Mouse (Mus musculus) hindbrain, embryonic 16.5 days (tissue): ENCODE results near the gene Leap2. TPM values are rescaled to one million over a fixed set of nuclear protein-coding genes. Genes with fewer than 3 reads are reported as not detected.
A peak's percentile ranks its signal among the peaks of the same experiment; 100 is the strongest.

Source experiments
- ATAC-seq: fragments of 200-750 bp; cut with Nextera tagmentation; 2 replicates; pipeline ENCODE4 v1.8.0; 2017; ENCODE audit warnings: moderate TSS enrichment, moderate library complexity
- H3K27ac ChIP-seq: fragments of 300-500 bp; sonication (generic); 2 replicates; pipeline ENCODE4 v1.5.1; 2014; ENCODE audit warnings: low read depth, mild to moderate bottlenecking, control low read depth, low read length, moderate library complexity
- H3K27me3 ChIP-seq: fragments of 300-500 bp; sonication (generic); replicated peaks from 2 replicates; pipeline ENCODE4 v1.6.1; 2014; ENCODE audit warnings: low read length; ENCODE audit not compliant: control insufficient read depth, insufficient read depth
- H3K36me3 ChIP-seq: fragments of 300-500 bp; sonication (generic); 2 replicates; pipeline ENCODE4 v1.6.1; 2014; ENCODE audit warnings: mild to moderate bottlenecking, low read length, moderate library complexity, mixed read lengths; ENCODE audit not compliant: control insufficient read depth, insufficient read depth
- H3K4me1 ChIP-seq: fragments of 300-500 bp; sonication (generic); 2 replicates; pipeline ENCODE4 v1.6.1; 2014; ENCODE audit warnings: low read depth, low read length; ENCODE audit not compliant: control insufficient read depth, insufficient read depth
- H3K4me2 ChIP-seq: fragments of 300-500 bp; sonication (generic); 2 replicates; pipeline ENCODE4 v1.6.1; 2014; ENCODE audit warnings: mild to moderate bottlenecking, low read length, control low read depth, moderate library complexity
- H3K4me3 ChIP-seq: fragments of 300-500 bp; sonication (generic); 2 replicates; pipeline ENCODE4 v1.5.1; 2014; ENCODE audit warnings: mild to moderate bottlenecking, low read length, control low read depth, moderate library complexity
- H3K9ac ChIP-seq: fragments of 300-500 bp; sonication (generic); 2 replicates; pipeline ENCODE4 v1.6.1; 2014; ENCODE audit warnings: low read depth, mild to moderate bottlenecking, control low read depth, low read length, moderate library complexity
- H3K9me3 ChIP-seq: fragments of 300-500 bp; sonication (generic); 2 replicates; pipeline ENCODE4 v1.6.1; 2014; ENCODE audit warnings: mild to moderate bottlenecking, low read length, moderate library complexity; ENCODE audit not compliant: control insufficient read depth
- WGBS: fragments of 180-500 bp; shearing (Covaris S2); extraction: QIAGEN DNeasy Blood & Tissue Kit; methylation state at CpG from one replicate; pipeline ENCODE4 v1.1.7; 2014; 5-methylcytosine and 5-hydroxymethylcytosine counted together
- polyA plus RNA-seq: library from polyadenylated mRNA; unstranded; fragments of >200 nt; fragmentation: Nextera tagmentation; extraction: Ambion mirVana; gene quantifications from 2 replicates; pipeline ENCODE4 v1.2.1, GENCODE M21; 2015

Gene Leap2
- 0.33 and 0.44 TPM in 2 replicates for polyA plus RNA-seq

DNA sequence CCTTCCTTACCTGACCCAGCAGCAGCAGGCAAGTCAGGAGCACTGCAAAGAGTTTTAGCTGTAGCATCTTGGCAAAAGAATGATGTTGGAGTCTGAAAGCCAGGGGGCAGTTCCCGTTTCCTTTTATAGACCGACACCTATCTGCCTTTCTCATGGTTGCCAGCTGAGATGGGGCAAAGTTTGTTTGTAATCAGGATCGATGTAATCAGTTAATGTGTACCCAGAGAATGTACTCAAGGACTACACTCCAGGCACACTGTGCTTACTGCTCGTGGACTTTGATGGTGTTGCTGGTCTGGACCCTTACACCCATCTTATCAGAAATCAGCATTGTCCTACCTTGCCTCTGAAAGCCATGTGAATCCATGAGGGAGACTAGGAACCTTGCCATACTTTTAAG, at the start of gene Leap2:
Gene Leap2, minus strand, starts transcription at position 135 of the 400 bp plus-strand sequence.
- no peak within 1 kb of the TSS for H3K4me3 ChIP-seq
- ATAC-seq: no peak
- WGBS: 92% methylated on average over 4 of the region's 4 CpGs

GRCm38 (mm10) chr11:53472709-53473108, 49.7 kb upstream of the Leap2 start:
- no peaks in the 10 kb centered on the region for H3K9me3 ChIP-seq
- no peak overlapping the region for H3K4me2 ChIP-seq
- no peak overlapping the region for H3K9ac ChIP-seq
- peaks cover 14% of the 10 kb centered on the region for H3K4me1 ChIP-seq
- ATAC-seq: no peak
- H3K4me3 ChIP-seq: no peak overlapping the region
- no peak overlapping the region for H3K27ac ChIP-seq
- peaks cover 5% of the 10 kb centered on the region; the same call in 1 of the 2 replicates for H3K27me3 ChIP-seq
- no peaks in the 10 kb centered on the region for H3K36me3 ChIP-seq
- WGBS: 88% methylated on average over 3 of the region's 3 CpGs

More for the DNA sequence above, at the start of gene Leap2:
- no peaks in the 10 kb centered on the region for H3K9me3 ChIP-seq
- H3K9ac ChIP-seq: no peak within 1 kb of the TSS
- H3K27me3 ChIP-seq: no peaks in the 10 kb centered on the region
- peaks cover 18% of the 10 kb centered on the region for H3K36me3 ChIP-seq
- H3K27ac ChIP-seq: no peak within 1 kb of the TSS
- H3K4me2 ChIP-seq: no peak within 1 kb of the TSS
- no peaks in the 10 kb centered on the region for H3K4me1 ChIP-seq

DNA sequence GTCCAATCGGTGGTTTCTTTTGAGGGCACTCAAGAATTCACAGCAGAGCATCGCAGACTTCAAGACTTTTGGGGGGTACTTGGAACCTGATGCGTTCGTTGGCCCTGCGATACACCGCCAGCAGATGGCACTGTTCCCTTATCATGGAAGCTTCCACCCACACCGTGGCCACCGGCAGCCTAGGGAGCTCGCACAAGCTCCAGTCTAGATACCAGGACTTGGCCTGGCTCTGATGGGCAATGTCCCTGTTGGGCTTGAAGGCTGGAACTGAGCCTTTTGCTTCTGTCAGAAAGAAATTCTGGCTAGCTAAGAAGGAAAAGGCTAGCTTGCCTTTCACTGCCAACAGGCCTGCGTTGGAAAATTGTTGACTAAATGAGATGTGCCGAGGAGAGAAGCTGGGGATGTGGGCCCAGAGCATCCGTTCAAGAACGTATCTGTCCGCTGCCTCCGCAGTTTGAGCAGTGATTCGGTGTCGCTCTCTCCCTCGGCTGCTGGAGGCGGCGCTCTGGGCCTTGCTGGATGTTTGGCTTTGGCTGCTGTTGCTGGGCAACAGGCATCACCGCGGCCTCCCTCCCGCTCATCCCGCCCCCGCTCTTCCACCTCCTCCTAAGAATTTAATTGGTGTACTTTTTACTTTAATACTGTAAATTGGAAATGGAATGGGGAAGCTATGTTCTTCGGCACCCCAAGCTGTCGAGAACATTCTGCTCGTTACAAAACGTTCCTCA, 47.2 kb upstream of the Leap2 start, which contains the start of gene Gm9837:
Gene Gm9837, minus strand, starts transcription at position 512 of the 728 bp plus-strand sequence.
- H3K36me3 ChIP-seq: no peaks in the 10 kb centered on the region
- ATAC-seq: peak; percentile 82
- H3K4me1 ChIP-seq: peaks cover 22% of the 10 kb centered on the region
- peaks cover 23% of the 10 kb centered on the region for H3K27me3 ChIP-seq
- H3K9me3 ChIP-seq: no peaks in the 10 kb centered on the region
- peak within 1 kb of the TSS; percentile 45 for H3K27ac ChIP-seq
- H3K4me2 ChIP-seq: peak within 1 kb of the TSS; percentile 59
- 2% methylated on average over 29 of the region's 29 CpGs for WGBS
- peak within 1 kb of the TSS; percentile 6; the same call in 1 of the 2 replicates for H3K9ac ChIP-seq
- H3K4me3 ChIP-seq: peak within 1 kb of the TSS; percentile 17

- H3K9me3 ChIP-seq: no peaks in the 10 kb centered on the region
- WGBS: 25% methylated on average over 16 of the region's 16 CpGs
- no peaks in the 10 kb centered on the region for H3K36me3 ChIP-seq
- H3K4me3 ChIP-seq: no peak overlapping the region; the same call in none of the 2 replicates
- H3K4me1 ChIP-seq: peaks cover 22% of the 10 kb centered on the region
- H3K27ac ChIP-seq: no peak overlapping the region; the same call in 1 of the 2 replicates
- H3K27me3 ChIP-seq: peaks cover 30% of the 10 kb centered on the region
- peak overlapping the region; percentile 59 for H3K4me2 ChIP-seq
- 0 out of 2 replicates have a peak, but pooled peaks have one; percentile 3 for ATAC-seq
- no peak overlapping the region; the same call in 1 of the 2 replicates for H3K9ac ChIP-seq
Measured at GRCm38 (mm10) chr11:53469294-53469967, 46.5 kb upstream of the Leap2 start.

DNA sequence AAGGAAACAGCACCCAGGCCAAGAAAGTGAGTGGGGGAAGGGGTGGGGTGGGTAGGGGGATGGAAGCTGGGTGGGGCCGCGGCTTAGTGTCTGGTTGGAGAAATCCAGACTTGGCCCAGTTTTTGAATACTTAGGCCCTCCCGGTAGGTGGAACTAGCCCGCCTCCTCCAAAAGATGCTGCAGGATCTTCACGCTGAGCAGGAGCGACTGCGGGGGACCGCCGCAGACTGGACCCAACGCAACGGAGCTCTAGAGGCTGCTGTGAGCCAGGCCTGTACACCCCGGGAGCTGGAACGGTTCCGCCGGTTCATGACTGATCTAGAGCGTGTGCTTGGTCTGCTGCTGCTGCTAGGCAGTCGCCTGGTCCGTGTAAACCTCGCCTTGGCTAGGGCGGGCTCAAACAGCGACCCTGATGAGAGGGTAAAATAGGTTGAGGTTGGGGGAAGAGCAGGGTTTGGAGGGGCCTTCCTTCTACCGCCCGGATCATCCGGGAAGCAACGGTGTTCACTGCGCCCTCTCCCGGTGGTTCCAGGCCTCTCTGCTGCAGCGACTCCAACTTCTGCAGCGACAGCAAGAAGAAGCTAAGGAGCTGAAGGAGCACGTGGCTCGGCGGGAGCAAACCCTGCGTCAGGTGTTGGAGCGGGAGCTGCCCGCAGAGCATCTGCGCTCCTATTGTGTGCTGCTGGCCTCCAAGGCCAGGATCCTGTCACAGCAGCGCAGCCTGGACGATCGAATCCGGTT, 43.4 kb upstream of the Leap2 start:
- WGBS: 7% methylated on average over 40 of the region's 40 CpGs

GRCm38 (mm10) chr11:53463551-53464424, 40.8 kb upstream of the Leap2 start:
- peak overlapping the region; percentile 54 for H3K9ac ChIP-seq
- no peak overlapping the region for H3K27ac ChIP-seq
- H3K36me3 ChIP-seq: no peaks in the 10 kb centered on the region
- peak overlapping the region; percentile 93 for H3K4me2 ChIP-seq
- no peak for ATAC-seq
- WGBS: 8% methylated on average over 55 of the region's 55 CpGs
- H3K4me1 ChIP-seq: peaks cover 17% of the 10 kb centered on the region
- no peaks in the 10 kb centered on the region for H3K9me3 ChIP-seq
- peaks cover 62% of the 10 kb centered on the region for H3K27me3 ChIP-seq
- H3K4me3 ChIP-seq: peak overlapping the region; percentile 46

More for the DNA sequence above, 43.4 kb upstream of the Leap2 start:
- H3K27me3 ChIP-seq: peaks cover 55% of the 10 kb centered on the region
- peaks cover 31% of the 10 kb centered on the region for H3K4me1 ChIP-seq
- peak overlapping the region; percentile 41 for H3K4me3 ChIP-seq
- no peak overlapping the region for H3K27ac ChIP-seq
- H3K9me3 ChIP-seq: no peaks in the 10 kb centered on the region
- no peaks in the 10 kb centered on the region for H3K36me3 ChIP-seq
- peak overlapping the region; percentile 69 for H3K9ac ChIP-seq
- ATAC-seq: peak; percentile 74
- peak overlapping the region; percentile 64 for H3K4me2 ChIP-seq

- peaks cover 62% of the 10 kb centered on the region for H3K27me3 ChIP-seq
- H3K4me1 ChIP-seq: peaks cover 21% of the 10 kb centered on the region
- no peaks in the 10 kb centered on the region for H3K36me3 ChIP-seq
- no peak overlapping the region for H3K27ac ChIP-seq
- no peaks in the 10 kb centered on the region for H3K9me3 ChIP-seq
- no peak overlapping the region for H3K4me2 ChIP-seq
- no peak overlapping the region for H3K4me3 ChIP-seq
- 18% methylated on average over 5 of the region's 5 CpGs for WGBS
- ATAC-seq: no peak
- H3K9ac ChIP-seq: no peak overlapping the region
Measured at GRCm38 (mm10) chr11:53461727-53462126, 38.8 kb upstream of the Leap2 start.

DNA sequence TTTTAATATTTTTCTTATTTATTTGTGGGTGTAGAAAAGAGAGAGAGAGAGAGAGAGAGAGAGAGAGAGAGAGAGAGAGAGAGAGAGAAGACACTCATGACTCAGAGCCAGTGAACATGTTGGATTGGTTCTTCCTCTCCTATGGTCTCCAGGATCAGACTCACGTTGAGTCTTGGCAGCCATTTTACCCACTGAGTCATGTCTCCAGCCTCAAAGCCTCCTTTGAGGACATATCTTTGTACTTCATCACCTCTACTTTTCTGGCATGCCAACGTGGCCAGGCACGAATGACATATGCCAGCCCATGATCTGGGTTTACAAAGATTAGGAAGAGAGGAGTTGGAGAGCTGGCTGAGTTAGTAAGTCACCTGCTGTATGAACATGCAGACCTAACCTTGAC, 37.2 kb upstream of the Leap2 start:
- no peak for ATAC-seq
- no peak overlapping the region for H3K4me2 ChIP-seq
- H3K27ac ChIP-seq: no peak overlapping the region
- H3K9me3 ChIP-seq: no peaks in the 10 kb centered on the region
- no peak overlapping the region for H3K9ac ChIP-seq
- peaks cover 14% of the 10 kb centered on the region for H3K4me1 ChIP-seq
- no peaks in the 10 kb centered on the region for H3K36me3 ChIP-seq
- H3K4me3 ChIP-seq: no peak overlapping the region
- H3K27me3 ChIP-seq: peaks cover 59% of the 10 kb centered on the region
- WGBS: 87% methylated on average over 3 of the region's 3 CpGs
